Mouse (Mus musculus) thymus, postnatal 25 days (tissue): ENCODE results near the gene Fgfr2.

Experiments
- DNase-seq: peaks from one replicate; pipeline ENCODE4 v3.0.0; 2022

Gene Fgfr2

DNA sequence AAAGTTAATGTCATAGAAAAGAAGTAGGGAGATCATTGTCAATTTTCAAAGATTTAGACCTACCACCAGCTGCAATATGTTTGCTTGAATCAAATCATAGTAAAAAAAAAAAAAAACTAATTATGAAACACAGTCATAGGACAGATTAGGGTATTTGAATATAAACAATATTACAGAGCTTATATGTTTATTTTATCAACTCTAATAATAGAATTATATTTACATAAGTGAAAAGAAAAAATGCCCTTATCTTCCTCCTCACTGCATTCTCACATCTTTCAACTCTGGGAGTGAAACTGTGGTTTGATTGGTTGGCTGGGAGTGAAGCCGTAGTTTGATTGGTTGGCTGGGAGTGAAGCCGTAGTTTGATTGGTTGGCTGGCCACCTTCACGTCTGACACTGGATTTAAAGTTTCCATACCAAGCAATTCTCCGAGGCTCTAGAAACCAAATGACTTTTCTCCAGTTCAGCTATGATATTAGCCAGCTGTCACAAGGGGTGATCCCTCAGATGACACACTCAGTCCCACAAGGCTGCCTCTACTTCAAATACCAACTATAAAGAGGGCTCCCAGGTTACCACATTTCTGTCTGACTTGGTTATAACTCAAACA lies 941.5 kb downstream of the Fgfr2 start:
- no peak for DNase-seq

DNA sequence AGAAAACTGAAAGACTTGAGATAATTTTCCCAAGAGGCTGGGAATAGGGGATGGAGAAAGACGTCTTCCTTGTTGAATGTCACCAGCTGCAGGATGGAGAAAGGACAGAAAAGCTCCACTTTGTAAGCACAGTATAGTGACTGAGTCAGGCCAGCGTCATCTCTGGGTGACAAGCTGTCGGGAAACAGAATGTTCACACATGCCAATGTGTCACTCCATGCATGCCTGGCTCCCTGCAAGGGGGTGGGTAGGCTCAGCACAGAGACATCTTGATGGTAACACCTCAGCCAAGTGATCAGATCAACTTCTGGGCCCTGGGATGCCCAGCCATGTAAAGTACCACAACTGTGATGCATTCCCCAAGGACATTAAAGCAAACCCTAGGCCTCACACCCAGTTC lies 942.1 kb downstream of the Fgfr2 start:
- no peak for DNase-seq

DNA sequence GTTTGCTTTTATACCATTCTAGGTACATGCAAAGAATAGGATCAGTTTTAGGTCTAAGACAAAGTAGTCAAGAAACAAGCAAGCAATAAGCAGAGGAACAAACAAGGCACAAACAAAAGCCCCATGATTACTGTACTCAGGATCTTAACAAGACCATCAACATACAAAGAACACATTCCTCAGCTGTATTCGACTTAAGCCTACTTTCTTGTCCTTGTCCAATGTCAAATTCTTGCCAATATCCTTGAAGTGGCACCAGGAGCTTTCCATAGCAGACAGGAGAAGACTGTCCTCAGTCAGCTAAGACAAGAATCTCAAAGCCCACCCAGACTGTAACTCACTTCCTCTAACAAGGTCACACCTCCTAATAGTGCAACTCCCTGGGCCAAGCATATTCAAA lies 944.1 kb downstream of the Fgfr2 start:
- no peak for DNase-seq

DNA sequence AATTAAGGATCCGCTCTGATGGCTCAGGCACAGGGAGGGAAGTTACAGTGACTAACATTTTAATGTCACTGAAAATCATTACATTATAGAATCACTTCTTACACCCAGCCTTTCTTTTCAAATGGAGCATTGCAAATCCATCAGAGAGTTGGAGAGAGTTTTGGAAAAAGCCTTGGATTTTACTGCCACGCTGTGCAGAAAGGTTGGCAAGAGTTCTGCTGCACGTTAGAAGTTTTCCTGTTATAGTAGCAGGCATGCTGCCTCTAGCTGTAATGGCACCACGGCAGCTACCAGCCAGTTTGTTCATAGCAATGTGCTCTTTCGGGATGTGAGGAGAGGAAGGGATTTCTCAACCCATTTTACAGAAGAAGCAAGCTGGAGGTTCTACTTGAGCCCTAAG lies 948.4 kb downstream of the Fgfr2 start:
- no peak for DNase-seq

DNA sequence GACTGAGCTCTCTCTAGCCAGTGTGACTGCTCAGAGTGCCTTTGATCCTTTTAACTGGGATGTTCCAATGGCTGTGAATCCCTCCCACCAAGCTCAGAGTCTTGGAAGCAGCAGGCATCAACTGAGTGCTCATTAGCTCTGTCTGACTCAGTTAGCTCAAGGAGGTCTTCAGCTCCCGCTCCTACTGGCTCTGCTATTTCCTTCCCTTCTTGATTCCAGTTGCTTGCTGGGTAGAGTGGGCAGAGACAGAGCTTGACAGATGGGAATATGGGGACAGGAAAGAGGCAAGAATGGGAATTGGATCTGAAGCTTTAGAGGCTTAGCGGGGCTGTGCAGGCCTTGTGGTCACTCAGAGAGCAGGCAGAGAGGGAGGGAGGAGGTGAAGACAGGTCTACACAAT lies 948.9 kb downstream of the Fgfr2 start:
- no peak for DNase-seq

DNA sequence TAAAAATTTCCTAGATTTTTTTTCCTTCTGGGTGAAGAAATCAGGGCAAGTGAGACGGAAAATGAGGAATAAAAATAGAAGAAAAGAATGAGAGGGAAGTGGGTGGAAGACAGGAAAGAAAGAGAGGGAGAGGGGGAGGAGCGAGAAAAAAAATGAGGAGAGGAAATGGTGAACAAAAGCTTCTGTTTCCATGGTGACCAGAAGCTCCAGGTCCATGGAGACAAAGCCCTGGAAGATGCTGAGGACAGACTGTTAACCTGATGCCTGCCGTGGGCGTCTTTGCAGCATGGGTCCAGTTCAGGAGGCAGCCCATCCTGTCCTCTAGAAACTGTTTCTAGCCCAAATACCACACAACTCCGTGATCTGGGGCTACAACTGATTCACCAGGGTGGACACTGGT lies 950.9 kb downstream of the Fgfr2 start:
- DNase-seq: no peak

DNA sequence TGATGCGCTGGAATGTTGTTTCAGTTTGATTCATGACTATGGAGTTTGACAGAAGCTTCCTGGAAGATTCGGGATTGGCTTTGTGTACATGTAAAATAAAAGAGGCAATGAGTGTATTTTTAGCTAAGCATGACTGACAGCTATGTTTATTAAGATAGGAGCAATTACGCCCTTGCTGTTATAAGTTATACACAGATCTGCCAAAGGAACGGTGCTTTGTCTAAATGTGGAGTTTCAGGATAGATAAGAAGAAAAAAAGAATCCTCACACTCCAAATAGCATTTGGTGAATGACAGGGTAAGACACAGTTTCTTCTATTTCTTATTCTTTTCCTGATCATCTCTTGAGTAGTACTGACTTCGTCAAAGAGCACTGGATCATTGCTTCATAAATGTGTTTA lies 951.4 kb downstream of the Fgfr2 start:
- DNase-seq: no peak

DNA sequence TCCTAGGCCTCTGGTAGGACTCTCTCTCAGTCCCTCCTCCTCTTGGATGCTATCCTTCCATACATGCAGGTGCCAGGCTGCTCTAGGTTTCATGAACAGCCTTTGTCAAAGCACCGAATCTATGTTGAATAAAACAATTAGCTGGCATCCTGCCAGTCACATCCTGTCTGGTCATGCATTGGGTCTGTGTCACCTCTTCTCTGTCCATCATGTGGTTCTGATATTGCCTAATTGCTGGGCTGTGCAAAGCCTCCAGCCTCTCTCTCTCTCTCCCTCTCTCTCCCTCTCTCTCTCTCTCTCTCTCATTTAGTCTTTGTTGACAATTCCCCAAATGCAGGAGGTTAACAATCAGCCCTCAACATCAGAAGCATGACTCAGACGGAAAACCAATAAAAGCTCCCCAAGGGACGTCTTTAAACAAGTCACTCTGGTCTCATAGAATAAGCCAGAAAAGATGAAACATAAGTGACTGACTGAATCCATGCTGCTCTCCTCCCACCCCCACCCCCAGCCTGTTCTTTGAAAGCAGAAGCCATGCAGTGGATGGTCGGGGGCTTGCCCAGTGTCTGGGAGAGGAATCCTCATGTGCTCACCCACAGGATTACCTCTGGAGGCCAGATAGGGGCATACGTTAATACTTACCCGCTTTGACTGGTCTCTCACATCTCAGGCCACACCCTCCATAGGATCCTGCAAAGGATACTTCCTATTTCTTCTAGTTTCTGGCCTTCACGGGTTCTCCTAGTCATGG lies 953.6 kb downstream of the Fgfr2 start:
- no peak for DNase-seq

DNA sequence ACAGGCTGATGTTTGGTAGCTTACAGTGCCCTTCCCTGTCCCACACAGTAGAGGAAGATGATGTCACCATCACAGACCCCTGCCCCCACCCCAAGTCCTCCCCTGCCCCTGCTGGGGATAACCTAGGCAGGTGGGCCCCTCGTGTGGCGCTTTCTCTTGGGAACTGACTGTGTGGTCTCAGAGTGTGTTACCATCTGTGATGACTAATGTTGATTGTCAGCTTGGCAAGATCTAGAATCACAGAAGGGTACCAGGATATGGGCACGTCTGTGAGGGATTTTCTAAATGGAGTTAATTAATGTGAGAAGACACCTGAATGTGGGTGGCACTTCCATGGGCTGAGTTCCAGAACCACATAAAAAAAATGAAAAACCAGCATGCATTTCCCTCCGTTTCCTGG lies 955.9 kb downstream of the Fgfr2 start:
- DNase-seq: no peak

DNA sequence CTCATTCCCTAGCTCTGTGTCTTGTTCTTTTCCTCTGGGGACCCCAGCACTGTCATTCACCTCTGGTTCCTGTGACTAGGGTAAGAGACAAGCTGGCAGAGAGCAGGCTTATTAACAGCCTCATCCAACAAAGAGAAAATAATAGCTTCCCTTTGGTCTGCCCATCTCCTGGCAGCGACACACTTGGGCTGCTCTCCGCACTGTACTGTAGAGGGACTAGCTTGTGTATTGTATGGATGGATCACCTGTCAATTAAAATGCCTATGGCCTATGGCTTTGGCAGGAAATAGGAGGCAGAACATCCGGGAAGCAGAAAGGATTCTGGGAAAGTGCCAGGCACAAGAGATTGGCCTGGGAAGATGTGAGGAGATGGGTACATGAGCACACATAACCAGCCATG lies 960.9 kb downstream of the Fgfr2 start:
- DNase-seq: no peak

DNA sequence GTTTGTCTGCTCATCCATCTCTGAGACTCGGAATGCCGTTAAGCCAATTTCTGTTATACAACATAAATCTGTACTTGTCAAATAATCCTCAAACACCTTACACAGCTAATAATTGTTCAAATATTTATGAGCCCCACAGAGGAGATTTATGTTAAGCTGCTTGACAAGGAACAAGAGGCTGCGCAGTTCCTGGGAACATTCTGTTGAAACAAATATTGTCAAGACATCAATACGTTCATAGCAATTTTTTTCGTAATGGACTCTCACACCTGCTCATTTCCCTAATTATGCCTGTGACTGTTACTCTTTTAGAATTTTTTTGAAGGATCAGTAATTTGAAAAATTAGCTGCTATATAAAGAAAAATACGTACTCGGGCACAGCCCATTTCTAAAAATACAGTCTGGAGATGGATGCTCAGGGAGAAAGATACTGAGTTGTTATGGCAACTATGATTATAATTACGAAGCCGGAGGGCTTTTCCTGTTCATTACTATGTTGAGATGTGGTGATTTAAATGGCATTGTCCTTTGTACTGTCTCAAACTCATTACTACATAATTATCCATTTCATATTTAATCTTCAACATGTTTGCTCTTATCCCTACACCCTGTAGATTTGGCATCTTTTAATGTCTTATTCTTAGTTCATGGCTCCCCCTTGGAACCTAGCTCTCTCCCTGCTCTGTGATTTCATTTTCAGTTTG lies 964.7 kb downstream of the Fgfr2 start:
- DNase-seq: no peak

DNA sequence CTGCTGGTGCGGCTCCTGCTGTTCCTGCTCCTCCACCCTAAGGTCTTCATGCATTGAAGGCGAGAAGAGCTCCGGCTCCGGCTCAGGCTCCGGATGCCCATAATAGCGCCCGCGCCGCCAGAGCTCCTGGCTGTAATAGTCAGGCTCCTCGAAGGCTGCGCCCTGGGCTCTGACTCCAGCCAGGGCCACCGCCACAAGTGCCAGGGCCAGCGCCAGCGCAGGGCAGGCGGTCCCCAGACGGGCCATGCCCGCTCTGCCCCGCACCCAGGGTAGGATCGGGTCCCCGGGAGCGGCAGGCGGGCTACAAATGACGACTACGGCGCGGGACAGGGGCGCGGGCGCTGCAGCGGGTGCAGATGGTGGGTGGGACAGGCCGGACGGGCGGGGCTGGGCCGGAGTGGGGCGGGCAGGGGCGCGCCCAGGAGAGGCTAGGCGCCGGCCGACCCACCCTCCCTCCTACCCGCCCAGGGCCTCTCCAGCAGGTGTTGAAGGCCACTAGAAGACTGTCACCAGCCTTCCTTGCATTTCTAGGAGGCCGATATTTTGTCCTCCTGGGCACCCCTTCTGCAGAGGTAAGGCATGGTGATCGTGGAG lies 968.7 kb downstream of the Fgfr2 start, which contains the start of gene Cpxm2:
Gene Cpxm2 (minus strand): TSS at position 372 of the 594 bp plus-strand sequence.
- no peak for DNase-seq

DNA sequence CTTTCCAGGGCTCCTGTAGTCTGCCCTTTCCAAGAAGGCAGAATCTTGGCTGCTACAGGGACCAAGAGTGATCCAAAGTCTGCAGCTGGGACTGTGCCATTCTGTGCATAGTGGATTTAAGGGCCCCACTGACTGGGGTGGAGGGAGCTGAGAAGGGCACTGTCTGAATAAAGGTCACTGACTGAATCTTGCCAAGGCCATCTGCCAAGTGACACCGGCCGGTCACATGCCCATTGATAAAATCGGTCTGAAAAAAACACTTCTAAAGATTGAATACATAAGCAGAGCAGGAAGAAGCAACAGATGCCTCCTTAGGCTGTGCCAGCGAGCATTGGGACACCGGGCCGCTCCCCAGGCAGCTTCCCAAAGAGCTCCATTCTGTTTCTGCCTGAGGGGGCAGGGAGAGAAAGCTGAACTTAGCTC lies 969.4 kb downstream of the Fgfr2 start:
- DNase-seq: no peak

DNA sequence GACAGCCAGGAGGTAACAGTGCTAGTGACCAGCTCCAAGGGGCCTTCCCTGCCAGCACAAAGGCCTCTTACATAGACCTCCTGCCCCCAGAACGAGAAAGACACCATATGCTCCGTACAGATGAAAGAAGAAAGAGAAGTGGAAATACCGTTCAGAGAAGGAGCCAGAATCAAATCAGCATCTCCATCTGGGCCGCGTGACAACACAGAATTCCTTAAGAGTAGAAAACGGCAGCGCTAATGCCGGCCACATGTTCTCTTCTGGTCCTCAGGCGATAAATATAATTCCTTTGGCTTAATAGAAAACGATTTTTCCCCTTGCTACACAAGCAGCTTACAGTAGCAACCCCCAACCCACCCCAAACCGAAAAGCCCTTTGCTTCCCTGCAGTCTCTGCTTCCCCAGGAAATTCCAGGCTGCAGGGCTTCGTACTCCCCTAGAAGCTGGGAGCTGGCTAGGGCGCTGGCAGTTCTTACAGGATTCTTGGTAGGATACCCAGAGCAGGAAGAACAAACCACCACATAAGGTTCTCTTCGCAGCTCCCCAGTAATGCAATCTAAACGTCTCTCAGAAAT lies 977.8 kb downstream of the Fgfr2 start:
- DNase-seq: no peak

DNA sequence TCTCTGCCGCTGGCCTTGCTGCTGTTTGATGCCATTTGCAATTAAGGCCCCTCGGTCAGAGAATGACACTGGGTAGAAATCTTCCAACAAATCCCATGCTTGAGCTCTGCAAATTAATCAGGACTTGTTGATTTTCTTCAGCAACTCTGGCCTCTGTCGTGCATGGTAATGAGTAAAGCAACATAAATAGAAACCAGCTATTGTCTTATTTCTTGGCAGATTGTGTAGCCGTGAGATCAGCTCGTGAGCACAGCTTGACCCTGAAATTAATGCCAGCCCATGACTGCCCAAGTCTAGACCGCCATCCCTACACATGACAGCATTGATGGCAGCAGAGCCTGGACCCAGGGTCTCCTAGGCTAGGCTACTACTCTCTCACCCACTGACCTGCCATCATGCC lies 994.5 kb downstream of the Fgfr2 start:
- no peak for DNase-seq

DNA sequence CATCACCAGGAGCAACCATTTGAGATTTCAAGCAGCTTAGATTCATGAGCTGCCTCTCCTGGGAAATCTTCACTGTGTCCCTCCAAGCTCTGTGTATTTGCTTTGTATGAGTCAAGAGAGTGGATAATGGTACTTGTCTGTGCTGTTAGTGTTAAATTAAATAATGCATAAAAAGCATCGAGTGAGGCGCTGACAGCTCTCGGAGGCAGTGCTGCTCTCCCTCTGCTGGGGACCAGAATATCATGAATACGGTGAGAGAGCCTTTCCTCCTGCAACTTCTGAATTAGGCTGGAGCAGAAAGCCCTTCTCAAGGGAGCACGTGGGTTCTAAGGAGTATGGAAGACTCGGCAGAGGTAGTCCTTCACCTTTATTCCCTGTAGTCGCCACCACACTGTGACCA lies 998.2 kb downstream of the Fgfr2 start:
- DNase-seq: no peak

DNA sequence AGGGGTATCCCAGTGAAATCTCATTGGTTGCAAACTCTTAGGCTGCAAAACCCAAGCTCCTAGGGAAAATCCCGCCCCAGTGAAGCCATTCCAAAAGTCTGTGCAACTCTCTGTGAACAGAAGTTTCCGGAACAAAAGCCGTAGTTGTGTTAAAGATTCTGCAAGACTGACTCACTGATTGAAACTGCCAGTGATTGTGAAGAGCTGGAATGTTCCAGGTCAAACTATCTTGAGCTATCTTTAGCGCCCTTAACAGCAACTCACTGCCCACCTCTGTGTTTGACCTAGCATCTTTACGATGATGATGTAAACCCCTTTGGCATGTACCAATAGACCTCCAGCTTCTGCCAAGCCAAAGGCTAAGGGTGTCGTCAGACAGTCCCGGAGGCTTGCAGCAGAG lies 999.9 kb downstream of the Fgfr2 start:
- no peak for DNase-seq

DNA sequence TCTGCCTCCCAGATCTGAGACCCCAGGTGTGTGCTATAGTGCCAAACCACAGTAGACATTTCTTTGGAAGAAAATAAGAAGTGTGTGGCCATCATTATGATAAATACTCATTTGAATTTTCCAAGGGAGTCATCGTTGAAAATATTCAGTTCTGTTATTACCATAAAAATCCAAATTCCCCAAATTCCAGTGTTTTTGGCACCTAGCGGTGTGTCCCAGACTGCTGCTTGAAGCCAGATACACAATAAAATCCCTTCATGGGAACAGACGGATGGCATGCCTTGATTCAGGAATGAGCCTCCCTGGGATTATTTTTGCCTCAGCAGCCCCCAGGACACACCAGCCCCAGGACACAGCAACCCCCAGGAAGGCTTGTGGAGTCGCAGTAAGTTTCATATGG lies 1003.3 kb downstream of the Fgfr2 start:
- DNase-seq: no peak

DNA sequence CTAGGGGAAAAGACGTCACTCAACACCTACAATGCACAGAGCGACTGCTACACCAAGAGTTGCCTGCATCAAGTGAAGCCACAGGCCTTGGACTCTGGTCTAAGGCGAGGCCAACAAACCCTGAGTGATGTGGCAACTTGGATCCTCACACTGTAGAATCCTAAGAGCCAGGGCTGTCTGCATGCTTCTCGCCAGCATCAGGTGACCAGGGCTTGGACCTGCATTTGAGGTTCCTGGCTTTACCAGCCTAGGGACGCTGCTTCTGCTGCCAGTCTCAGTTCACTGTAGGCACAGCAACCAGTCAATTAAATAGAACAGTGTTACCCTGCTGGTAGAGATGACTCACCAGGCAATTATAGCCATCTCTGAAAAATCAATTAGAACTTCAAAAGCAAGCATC lies 1011.4 kb downstream of the Fgfr2 start:
- DNase-seq: no peak

DNA sequence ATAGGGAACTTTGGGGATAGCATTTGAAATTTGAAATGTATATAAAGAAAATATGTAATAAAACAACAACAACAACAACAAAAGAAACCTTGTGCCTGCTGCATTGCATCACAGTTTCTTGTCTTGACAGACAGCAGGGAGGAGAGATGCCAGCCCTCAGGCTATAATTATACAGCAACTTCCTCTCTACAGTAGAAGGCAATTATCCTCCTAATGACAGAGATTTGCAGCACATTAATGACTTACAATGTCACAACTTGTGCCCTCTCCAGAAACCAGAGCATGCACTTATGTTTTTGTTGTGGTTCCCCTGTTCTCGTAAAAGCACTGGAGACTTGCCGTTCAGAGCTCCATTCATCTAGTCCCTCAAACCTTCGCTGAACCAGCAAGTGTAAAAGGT lies 1012.8 kb downstream of the Fgfr2 start:
- DNase-seq: no peak

DNA sequence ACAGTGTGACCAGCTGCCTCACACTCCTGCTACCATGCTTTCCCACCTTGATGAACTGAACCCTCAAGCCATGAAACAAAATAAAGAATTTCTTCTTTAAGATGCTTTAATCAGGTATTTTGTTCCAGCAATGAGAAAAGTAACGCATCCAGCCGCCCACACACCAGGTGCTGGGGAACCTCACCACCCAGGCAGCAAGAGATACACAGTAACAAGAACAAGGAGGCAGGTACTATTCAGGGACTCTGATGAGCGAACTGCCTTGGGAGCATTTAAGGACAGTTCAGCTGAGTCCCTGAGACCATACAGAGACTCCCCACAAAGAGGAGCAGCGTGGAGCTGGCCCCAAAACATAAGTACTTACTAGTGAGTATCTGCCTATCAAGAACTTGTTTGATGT lies 1016.3 kb downstream of the Fgfr2 start:
- no peak for DNase-seq

DNA sequence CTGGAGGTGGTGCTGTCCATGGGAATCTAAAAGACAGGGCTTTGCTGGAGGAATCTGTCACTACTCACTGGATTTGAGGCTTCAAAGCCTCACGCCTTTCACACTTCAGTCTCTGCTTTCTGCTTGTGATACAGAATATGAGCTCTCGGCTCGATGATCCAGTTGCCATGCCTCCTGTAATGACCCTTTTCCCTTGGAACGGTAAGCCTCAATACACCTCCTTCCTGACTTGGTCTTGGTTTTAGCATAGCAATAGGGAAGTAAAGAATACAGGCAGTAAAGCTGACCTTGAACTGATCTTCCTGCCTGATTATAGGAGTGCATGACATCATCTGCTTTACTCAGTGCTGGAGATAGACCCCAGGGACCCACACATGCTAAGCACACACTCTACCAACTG lies 1017.8 kb downstream of the Fgfr2 start:
- DNase-seq: no peak

DNA sequence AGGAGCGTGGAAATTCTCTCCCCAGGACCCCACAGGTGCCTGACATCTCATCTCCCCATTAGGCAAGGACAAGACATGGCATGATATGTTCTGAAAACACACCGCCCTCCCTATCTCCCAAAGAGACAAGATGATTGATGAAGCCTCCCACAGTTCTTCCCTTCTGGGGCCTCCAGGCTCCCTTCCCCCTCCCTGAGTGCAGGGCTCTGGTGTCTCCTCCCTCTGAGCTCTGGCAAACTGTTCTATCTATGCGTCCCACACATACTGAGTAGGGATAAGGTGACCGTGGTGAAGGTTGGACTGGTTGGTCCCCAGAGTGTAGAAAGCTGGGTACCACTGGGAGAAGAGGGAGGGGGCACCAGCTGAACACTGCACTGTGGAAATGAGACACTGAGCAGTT lies 1024.7 kb downstream of the Fgfr2 start:
- no peak for DNase-seq

DNA sequence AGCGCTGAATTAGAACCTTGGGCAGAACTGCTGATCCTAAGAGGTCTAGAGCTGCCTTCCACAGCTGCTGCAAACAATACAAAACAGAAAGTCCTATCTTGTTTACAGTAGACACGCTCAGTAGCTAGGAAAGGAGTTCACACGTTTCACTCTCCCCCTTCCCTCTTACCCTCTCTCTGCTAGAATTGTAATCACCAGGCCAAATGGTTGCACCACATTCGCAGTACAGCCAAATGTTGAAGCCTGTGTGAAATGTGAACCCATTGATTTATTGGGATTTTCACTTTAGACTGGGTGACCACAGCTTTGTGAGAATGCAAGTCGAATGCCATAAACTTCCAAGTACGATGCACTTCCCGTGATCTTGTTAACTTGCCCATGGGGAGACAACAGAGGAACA lies 1028.5 kb downstream of the Fgfr2 start:
- no peak for DNase-seq
